Mouse (Mus musculus) gastrocnemius, postnatal 14 days (tissue): ENCODE results near the gene Ryr2. TPM values are rescaled to one million over a fixed set of nuclear protein-coding genes. Genes with fewer than 3 reads are reported as not detected.

Experiments used
- DNase-seq: peaks from one replicate; pipeline ENCODE4 v3.0.0; 2021; ENCODE audit warnings: mixed read lengths
- intact Hi-C: fragments of 180-260 bp; cut with DNase I; formaldehyde crosslinking; loops from one replicate; pipeline ENCODE4 v1.15.1; 2025; ENCODE audit warnings: low total_unique reads
- total RNA-seq, 2 experiments: library from RNA; stranded (reverse); gene quantifications; 2 replicates each; pipeline ENCODE4 v1.2.3; 2021

Ryr2 gene
- total RNA-seq, 2 experiments from 2014 or later, result 0.23 to 0.40 TPM

- no peak for DNase-seq
- intact Hi-C loops, result no loop called here
Observed at GRCm38 (mm10) chr13:12044751-12045150, 62.0 kb downstream of the Ryr2 start.

GRCm38 (mm10) chr13:12042891-12043491 lies 63.8 kb downstream of the Ryr2 start:
- no peak for DNase-seq
- intact Hi-C loops, result no loop called here

- intact Hi-C loops, result no loop called here
- no peak for DNase-seq
Observed at GRCm38 (mm10) chr13:12039967-12040366, 66.8 kb downstream of the Ryr2 start.

GRCm38 (mm10) chr13:12038676-12039075 lies 68.1 kb downstream of the Ryr2 start:
- intact Hi-C loops, result no loop called here
- DNase-seq, result no peak

- intact Hi-C loops, result no loop called here
- no peak for DNase-seq
Observed at GRCm38 (mm10) chr13:12037241-12037640, 69.5 kb downstream of the Ryr2 start.

- intact Hi-C loops, result no loop called here
- no peak for DNase-seq
Observed at GRCm38 (mm10) chr13:12036834-12037233, 69.9 kb downstream of the Ryr2 start.

- intact Hi-C loops, result no loop called here
- no peak for DNase-seq
Observed at GRCm38 (mm10) chr13:12033914-12034313, 72.8 kb downstream of the Ryr2 start.

- intact Hi-C loops, result no loop called here
- no peak for DNase-seq
Observed at GRCm38 (mm10) chr13:12033272-12033671, 73.5 kb downstream of the Ryr2 start.

GRCm38 (mm10) chr13:12029841-12030240 lies 76.9 kb downstream of the Ryr2 start:
- intact Hi-C loops, result no loop called here
- DNase-seq, result no peak

- intact Hi-C loops, result no loop called here
Observed at GRCm38 (mm10) chr13:12029326-12029725, 77.4 kb downstream of the Ryr2 start.

GRCm38 (mm10) chr13:12018046-12018445 lies 88.7 kb downstream of the Ryr2 start:
- no peak for DNase-seq
- intact Hi-C loops, result no loop called here

More at GRCm38 (mm10) chr13:12029326-12029725, 77.4 kb downstream of the Ryr2 start:
- no peak for DNase-seq

- intact Hi-C loops, result no loop called here
- DNase-seq, result no peak
Observed at GRCm38 (mm10) chr13:12013986-12014385, 92.8 kb downstream of the Ryr2 start.

- no peak for DNase-seq
- intact Hi-C loops, result no loop called here
Observed at GRCm38 (mm10) chr13:12008995-12009689, 97.6 kb downstream of the Ryr2 start.

- intact Hi-C loops, result no loop called here
- no peak for DNase-seq
Observed at GRCm38 (mm10) chr13:12007579-12007978, 99.2 kb downstream of the Ryr2 start.

- intact Hi-C loops, result no loop called here
- no peak for DNase-seq
Observed at GRCm38 (mm10) chr13:12001891-12002294, 104.9 kb downstream of the Ryr2 start.

GRCm38 (mm10) chr13:11999851-12000250 lies 106.9 kb downstream of the Ryr2 start:
- DNase-seq, result no peak
- intact Hi-C loops, result no loop called here

GRCm38 (mm10) chr13:11997366-11997765 lies 109.4 kb downstream of the Ryr2 start:
- intact Hi-C loops, result no loop called here
- DNase-seq, result no peak

GRCm38 (mm10) chr13:11987556-11987955 lies 119.2 kb downstream of the Ryr2 start:
- DNase-seq, result no peak
- intact Hi-C loops, result no loop called here

GRCm38 (mm10) chr13:11985056-11985455 lies 121.7 kb downstream of the Ryr2 start:
- DNase-seq, result no peak
- intact Hi-C loops, result no loop called here

GRCm38 (mm10) chr13:11978997-11979396 lies 127.7 kb downstream of the Ryr2 start:
- intact Hi-C loops, result no loop called here
- DNase-seq, result no peak

- DNase-seq, result no peak
- intact Hi-C loops, result no loop called here
Observed at GRCm38 (mm10) chr13:11978359-11978758, 128.4 kb downstream of the Ryr2 start.
